Mouse (Mus musculus) layer of hippocampus, adult 18-20 months (tissue): ENCODE measurements around the gene Wnt10b. TPM values are rescaled to one million over a fixed set of nuclear protein-coding genes. Genes with fewer than 3 reads are reported as not detected.

Experiments used
- DNase-seq, 2 experiments: peaks; one replicate each; pipeline ENCODE4 v3.0.0; 2022; ENCODE audit warnings: low spot score in 2 of 2
- total RNA-seq, 2 experiments: library from RNA; stranded (reverse); gene quantifications; 2 replicates each; pipeline ENCODE4 v1.2.3; 2021

Gene Wnt10b
- total RNA-seq, 2 experiments from 2014 or later = 0.23 to 0.64 TPM

GRCm38 (mm10) chr15:98733370-98733769 lies 44.6 kb downstream of the Wnt10b start:
- DNase-seq = no peak

GRCm38 (mm10) chr15:98732006-98732531 lies 45.9 kb downstream of the Wnt10b start:
- DNase-seq = no peak

- no peak for DNase-seq
These were observed 47.2 kb downstream of the Wnt10b start for GRCm38 (mm10) chr15:98730790-98731189.

- DNase-seq = no peak
These were observed 48.0 kb downstream of the Wnt10b start for GRCm38 (mm10) chr15:98729791-98730545.

- DNase-seq = no peak
These were observed 49.6 kb downstream of the Wnt10b start for GRCm38 (mm10) chr15:98728366-98728765.

- DNase-seq = no peak
These were observed 50.3 kb downstream of the Wnt10b start, which contains the start of gene Fkbp11 for GRCm38 (mm10) chr15:98727443-98728321. Fkbp11 (minus strand) TSS chr15:98728198.

- no peak for DNase-seq
These were observed 51.2 kb downstream of the Wnt10b start for GRCm38 (mm10) chr15:98726746-98727145.

- DNase-seq = no peak
These were observed 51.9 kb downstream of the Wnt10b start for GRCm38 (mm10) chr15:98726079-98726478.

- no peak for DNase-seq
These were observed 53.5 kb downstream of the Wnt10b start for GRCm38 (mm10) chr15:98724441-98724840.

- no peak for DNase-seq
These were observed 55.1 kb downstream of the Wnt10b start for GRCm38 (mm10) chr15:98722854-98723253.

- no peak for DNase-seq
These were observed 55.8 kb downstream of the Wnt10b start for GRCm38 (mm10) chr15:98722191-98722590.

Other genes starting within 250 kb of the Wnt10b start
- gene Kansl2, start 243.9 kb downstream of the Wnt10b start, total RNA-seq = 10 to 100 TPM; 54.3 to 56.3 TPM
- gene Ccnt1, start 207.2 kb downstream of the Wnt10b start, total RNA-seq = 10 to 100 TPM; 39.6 to 43.9 TPM
- not detected for gene 4930415O20Rik, start 207.1 kb downstream of the Wnt10b start, total RNA-seq
- gene Adcy6, start 168.1 kb downstream of the Wnt10b start, total RNA-seq = 10 to 100 TPM; 46.5 to 48.2 TPM
- 100 to 1,000 TPM; 217 to 222 TPM for gene Cacnb3, start 147.3 kb downstream of the Wnt10b start, total RNA-seq
- gene Ddx23, start 115.3 kb downstream of the Wnt10b start, total RNA-seq = 100 to 1,000 TPM in 1 of 2 experiments, 10 to 100 TPM in 1; 89.8 to 108 TPM
- gene Rnd1, start 100.7 kb downstream of the Wnt10b start, total RNA-seq = 1 to 10 TPM; 6.3 to 8.0 TPM
- 1 to 10 TPM; 7.4 to 9.7 TPM for gene Ccdc65, start 69.9 kb downstream of the Wnt10b start, total RNA-seq
- 1 to 10 TPM in 1 of 2 experiments, under 1 TPM in 1; 0.97 to 1.4 TPM for gene Fkbp11, start 50.0 kb downstream of the Wnt10b start, total RNA-seq
- gene Arf3, start 14.9 kb downstream of the Wnt10b start, total RNA-seq = 100 to 1,000 TPM; 830 to 882 TPM
- not detected for gene Wnt1, start 11.7 kb upstream of the Wnt10b start, total RNA-seq
- 1,000 to 10,000 TPM; 1,780 to 1,859 TPM for gene Ddn, start 31.3 kb upstream of the Wnt10b start, total RNA-seq
- 10 to 100 TPM; 50.6 to 51.1 TPM for gene Prkag1, start 53.4 kb upstream of the Wnt10b start, total RNA-seq
- 100 to 1,000 TPM in 1 of 2 experiments, 10 to 100 TPM in 1; 89.1 to 103 TPM for gene Kmt2d, start 93.1 kb upstream of the Wnt10b start, total RNA-seq
- gene Rhebl1, start 116.4 kb upstream of the Wnt10b start, total RNA-seq = 1 to 10 TPM; 5.7 to 6.3 TPM
- under 1 TPM; 0.08 to 0.15 TPM for gene Dhh, start 120.4 kb upstream of the Wnt10b start, total RNA-seq
- gene Lmbr1l, start 140.1 kb upstream of the Wnt10b start, total RNA-seq = 10 to 100 TPM; 13.7 to 14.0 TPM
- 100 to 1,000 TPM; 448 to 490 TPM for gene Tuba1b, start 156.4 kb upstream of the Wnt10b start, total RNA-seq
- not detected for gene Gm49450, start 175.4 kb upstream of the Wnt10b start, total RNA-seq
- 100 to 1,000 TPM; 699 to 750 TPM for gene Tuba1a, start 175.6 kb upstream of the Wnt10b start, total RNA-seq